Mouse (Mus musculus) MEL (cell line): ENCODE data around the gene Slc44a5. TPM values are rescaled to one million over a fixed set of nuclear protein-coding genes. Genes with fewer than 3 reads are reported as not detected.

Experiments used
- DNase-seq: peaks from one replicate; pipeline ENCODE4 v3.0.0; 2011; ENCODE audit warnings: low read depth, low spot score
- H3K27ac ChIP-seq: 2 replicates; pipeline ENCODE4 v1.5.1; 2012; ENCODE audit warnings: low read depth, mild to moderate bottlenecking, control low read depth, low read length, moderate library complexity; ENCODE audit not compliant: control insufficient read depth
- H3K27me3 ChIP-seq, 2 experiments: fragments of 150-350 bp in 1 of 2; sonication (generic) in 1 of 2; 2 replicates each; pipeline ENCODE4 v1.6.1; 2012; ENCODE audit warnings: low read length in 2 of 2, mild to moderate bottlenecking in 2 of 2, improper control_type of control experiment in 1 of 2, moderate library complexity in 1 of 2; ENCODE audit not compliant: insufficient read depth in 2 of 2, control insufficient read depth in 1 of 2
- H3K36me3 ChIP-seq, 2 experiments: 2 replicates each; pipeline ENCODE4 v1.6.1; 2012 to 2014; ENCODE audit warnings: low read length in 2 of 2, improper control_type of control experiment in 1 of 2, inconsistent platforms in 1 of 2, mild to moderate bottlenecking in 1 of 2; ENCODE audit not compliant: insufficient read depth in 2 of 2, control insufficient read depth in 1 of 2
- H3K4me1 ChIP-seq, 2 experiments: fragments of 150-350 bp in 1 of 2; sonication (generic) in 1 of 2; 2 replicates each; pipeline ENCODE4 v1.6.1; 2012; ENCODE audit warnings: low read length in 2 of 2, improper control_type of control experiment in 1 of 2, mild to moderate bottlenecking in 1 of 2; ENCODE audit not compliant: insufficient read depth in 2 of 2, control insufficient read depth in 1 of 2
- H3K4me3 ChIP-seq, 2 experiments: fragments of 150-350 bp in 1 of 2; sonication (generic) in 1 of 2; 2 replicates each; pipeline ENCODE4 v1.5.1; 2012; ENCODE audit warnings: low read depth in 2 of 2, low read length in 2 of 2, mild to moderate bottlenecking in 2 of 2, moderate library complexity in 2 of 2, control low read depth in 1 of 2, improper control_type of control experiment in 1 of 2; ENCODE audit not compliant: control insufficient read depth in 1 of 2, insufficient read depth in 1 of 2
- H3K79me2 ChIP-seq: 2 replicates; pipeline ENCODE4 v1.6.1; 2012; ENCODE audit warnings: mild to moderate bottlenecking, low read length, moderate library complexity; ENCODE audit not compliant: control insufficient read depth, poor library complexity, insufficient read depth
- H3K9ac ChIP-seq: 2 replicates; pipeline ENCODE4 v1.6.1; 2012; ENCODE audit warnings: low read depth, mild to moderate bottlenecking, control low read depth, low read length, moderate library complexity; ENCODE audit not compliant: control insufficient read depth, poor library complexity, severe bottlenecking
- H3K9me3 ChIP-seq: fragments of 150-350 bp; sonication (generic); replicated peaks from 2 replicates; pipeline ENCODE4 v1.6.1; 2012; ENCODE audit warnings: mild to moderate bottlenecking, low read length, improper control_type of control experiment, moderate library complexity; ENCODE audit not compliant: insufficient read depth
- BHLHE40 ChIP-seq: IDR thresholded peaks from 2 replicates; pipeline ENCODE4 v1.6.1; 2012; ENCODE audit warnings: low read depth, mild to moderate bottlenecking, inconsistent platforms, low read length, improper control_type of control experiment, borderline replicate concordance
- CTCF ChIP-seq, 3 experiments: IDR thresholded peaks in 2 of 3; conservative IDR thresholded peaks in 1 of 3; 2 replicates each; pipeline ENCODE4 v1.5.1; 2011 to 2012; ENCODE audit warnings: low read length in 3 of 3, low read depth in 2 of 3, mild to moderate bottlenecking in 2 of 3, improper control_type of control experiment in 1 of 3, inconsistent platforms in 1 of 3, mixed read lengths in 1 of 3, moderate library complexity in 1 of 3; ENCODE audit not compliant: control insufficient read depth in 1 of 3, insufficient read depth in 1 of 3, poor library complexity in 1 of 3, severe bottlenecking in 1 of 3
- E2F4 ChIP-seq: IDR thresholded peaks from 2 replicates; pipeline ENCODE4 v1.6.1; 2011; ENCODE audit warnings: low read depth, low read length, improper control_type of control experiment, borderline replicate concordance
- GABPA ChIP-seq: IDR thresholded peaks from 2 replicates; pipeline ENCODE4 v1.6.1; 2012; ENCODE audit warnings: low read depth, mild to moderate bottlenecking, inconsistent platforms, low read length, improper control_type of control experiment, moderate library complexity
- HCFC1 ChIP-seq: IDR thresholded peaks from 2 replicates; pipeline ENCODE4 v1.6.1; 2012; ENCODE audit warnings: low read depth, mild to moderate bottlenecking, inconsistent platforms, low read length, improper control_type of control experiment, moderate library complexity
- MAX ChIP-seq: IDR thresholded peaks from 2 replicates; pipeline ENCODE4 v1.6.1; 2011; ENCODE audit warnings: low read length, improper control_type of control experiment
- MAZ ChIP-seq: IDR thresholded peaks from 2 replicates; pipeline ENCODE4 v1.6.1; 2012; ENCODE audit warnings: low read depth, mild to moderate bottlenecking, inconsistent platforms, low read length, improper control_type of control experiment
- MXI1 ChIP-seq: IDR thresholded peaks from 2 replicates; pipeline ENCODE4 v1.6.1; 2011; ENCODE audit warnings: mild to moderate bottlenecking, low read depth, low read length, improper control_type of control experiment
- MYB ChIP-seq: IDR thresholded peaks from 2 replicates; pipeline ENCODE4 v1.6.1; 2011; ENCODE audit warnings: mild to moderate bottlenecking, low read depth, low read length, improper control_type of control experiment
- MYC ChIP-seq: IDR thresholded peaks from 2 replicates; pipeline ENCODE4 v1.6.1; 2011; ENCODE audit warnings: low read depth, mild to moderate bottlenecking, low read length, improper control_type of control experiment, moderate library complexity
- NELFE ChIP-seq: IDR thresholded peaks from 2 replicates; pipeline ENCODE4 v1.6.1; 2011; ENCODE audit warnings: low read depth, low read length, improper control_type of control experiment
- POLR2A ChIP-seq, 2 experiments: IDR thresholded peaks; 2 replicates each; pipeline ENCODE4 v1.6.1; 2011 to 2012; ENCODE audit warnings: low read length in 2 of 2, mild to moderate bottlenecking in 2 of 2, control low read depth in 1 of 2, improper control_type of control experiment in 1 of 2, low read depth in 1 of 2, moderate library complexity in 1 of 2; ENCODE audit not compliant: control insufficient read depth in 1 of 2, insufficient read depth in 1 of 2, poor library complexity in 1 of 2
- POLR2AphosphoS2 ChIP-seq: IDR thresholded peaks from 2 replicates; pipeline ENCODE4 v1.6.1; 2011; ENCODE audit warnings: low read length, improper control_type of control experiment
- RAD21 ChIP-seq: IDR thresholded peaks from 2 replicates; pipeline ENCODE4 v1.6.1; 2011; ENCODE audit warnings: mild to moderate bottlenecking, low read depth, low read length, improper control_type of control experiment
- SIN3A ChIP-seq: IDR thresholded peaks from 2 replicates; pipeline ENCODE4 v1.6.1; 2012; ENCODE audit warnings: low read length, improper control_type of control experiment, inconsistent platforms
- USF1 ChIP-seq: IDR thresholded peaks from 2 replicates; pipeline ENCODE4 v1.6.1; 2014; ENCODE audit warnings: low read depth, mild to moderate bottlenecking, inconsistent platforms, low read length, improper control_type of control experiment, moderate library complexity
- ZC3H11A ChIP-seq: IDR thresholded peaks from 2 replicates; pipeline ENCODE4 v1.6.1; 2012; ENCODE audit warnings: low read depth, mild to moderate bottlenecking, inconsistent platforms, low read length, improper control_type of control experiment
- ZKSCAN1 ChIP-seq: IDR thresholded peaks from 2 replicates; pipeline ENCODE4 v1.6.1; 2012; ENCODE audit warnings: low read depth, mild to moderate bottlenecking, inconsistent platforms, low read length, improper control_type of control experiment, moderate library complexity
- polyA plus RNA-seq, 2 experiments: library from polyadenylated mRNA; stranded (reverse) in 1 of 2; unstranded in 1 of 2; fragments of >175 nt in 1 of 2; fragments of >200 nt in 1 of 2; gene quantifications; 2 replicates each; pipeline versions ENCODE4 v1.2.1 to v1.2.4; 2012; ENCODE audit warnings: low replicate concordance in 2 of 2, low read depth in 1 of 2; ENCODE audit not compliant: insufficient read length in 2 of 2, insufficient read depth in 1 of 2, missing spikeins in 1 of 2
- total RNA-seq: library from RNA; depleted of rRNA; stranded (reverse); fragments of 300-350 nt; gene quantifications from 2 replicates; pipeline ENCODE4 v1.2.3, GENCODE M21; 2012

The Slc44a5 gene
- total and polyA plus RNA-seq, 3 experiments = not detected

DNA sequence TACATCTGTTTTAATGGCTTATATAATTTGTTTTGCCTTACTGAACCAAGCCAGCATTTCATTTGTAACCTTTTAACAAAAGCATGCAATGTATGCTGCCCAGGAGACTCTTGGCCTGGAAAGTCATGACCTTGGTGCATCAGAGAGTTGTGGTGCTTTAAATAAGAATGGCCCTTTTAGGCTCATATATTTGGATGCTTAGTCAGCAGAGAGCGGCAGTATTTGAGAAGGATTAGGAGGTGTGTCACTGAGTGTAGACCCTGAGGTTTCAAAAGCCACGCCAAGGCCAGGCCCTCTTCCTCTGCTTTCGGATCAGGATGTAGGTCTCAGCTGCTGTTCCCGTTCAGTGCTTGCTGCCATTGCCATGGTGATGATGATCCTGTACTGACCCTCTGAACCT is 3.8 kb upstream of the Slc44a5 start:
- Histone ChIP-seq H3K79me2 (no peaks in the 10 kb centered on the region), H3K9ac (no peak overlapping the region), H3K9me3 (no peaks in the 10 kb centered on the region), H3K4me1 (no peaks in the 10 kb centered on the region), H3K27me3 (no peaks in the 10 kb centered on the region), H3K36me3 (no peaks in the 10 kb centered on the region), H3K4me3 (no peak overlapping the region)
- DNase-seq = no peak
- TF ChIP-seq NELFE (no peak), MAZ (no peak), SIN3A (no peak), MAX (no peak), E2F4 (no peak), MXI1 (no peak), POLR2A (IDR thresholded peaks at IDR 0.05; ENCODE audit: control insufficient read depth in 1 of 2, insufficient read depth in 1 of 2, low read depth in 1 of 2, low read length in 2 of 2, poor library complexity in 1 of 2) (no peak), POLR2AphosphoS2 (no peak), BHLHE40 (no peak), CTCF (IDR thresholded peaks at IDR 0.05 in 2 of 3, conservative IDR thresholded peaks at IDR 0.05 in 1 of 3; ENCODE audit: control insufficient read depth in 1 of 3, insufficient read depth in 1 of 3, low read depth in 2 of 3, low read length in 3 of 3, poor library complexity in 1 of 3, severe bottlenecking in 1 of 3) (no peak), MYB (no peak), GABPA (no peak), RAD21 (no peak)
- TF ChIP-seq, all 39 proteins: peak for 0
- H3K27ac ChIP-seq = no peak overlapping the region

DNA sequence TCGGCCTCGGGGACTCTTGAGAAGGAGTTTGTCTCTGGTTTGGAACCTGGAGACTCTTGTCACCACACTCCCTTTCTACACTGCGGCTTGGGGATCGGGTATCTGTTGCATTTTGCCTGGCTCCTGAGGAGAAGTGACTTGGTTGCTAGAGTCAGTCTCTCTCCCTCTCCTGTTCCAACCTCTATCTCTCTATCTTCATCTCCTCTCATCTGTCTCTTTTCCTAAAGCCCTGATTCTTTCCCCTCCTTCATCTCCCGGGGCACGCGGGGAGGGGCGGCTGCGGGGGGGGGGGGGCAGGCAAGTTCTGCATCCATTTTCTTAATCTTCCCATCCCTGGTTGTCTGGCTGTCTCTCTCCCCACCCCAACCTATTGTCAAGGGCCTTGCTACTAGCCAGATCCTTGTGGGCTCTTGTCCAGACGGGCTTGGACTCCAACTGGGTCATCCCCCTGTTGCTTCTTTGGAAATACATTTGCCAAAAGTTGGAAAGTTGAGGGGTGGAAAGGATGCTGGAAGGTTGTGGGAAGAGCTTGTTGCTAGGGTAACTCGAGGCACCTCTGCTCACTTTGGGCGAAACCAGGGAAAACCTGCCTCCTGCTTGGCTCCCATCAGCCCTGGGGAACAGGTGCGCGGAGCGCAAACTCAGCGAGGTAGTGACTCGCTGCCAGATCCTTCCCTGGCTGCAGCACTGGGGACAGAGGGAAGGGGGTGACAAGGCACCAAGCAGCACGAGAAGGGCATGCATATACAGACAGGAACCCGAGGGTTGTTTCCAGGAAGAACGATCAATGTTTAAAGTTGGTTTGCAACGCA is 919 bp downstream of the Slc44a5 start:
- no peak overlapping the region for H3K4me3 ChIP-seq
- H3K36me3 ChIP-seq = no peaks in the 10 kb centered on the region
- H3K9ac ChIP-seq = no peak overlapping the region
- DNase-seq = no peak
- TF ChIP-seq HCFC1 (no peak), USF1 (no peak), ZC3H11A (no peak)
- H3K4me1 ChIP-seq = no peaks in the 10 kb centered on the region
- no peak overlapping the region for H3K27ac ChIP-seq
- H3K27me3 ChIP-seq = peaks cover 0 to under 1% of the 10 kb centered on the region in 2 experiments; a peak in 1 of 4 replicates
- no peaks in the 10 kb centered on the region for H3K9me3 ChIP-seq
- H3K79me2 ChIP-seq = no peaks in the 10 kb centered on the region

DNA sequence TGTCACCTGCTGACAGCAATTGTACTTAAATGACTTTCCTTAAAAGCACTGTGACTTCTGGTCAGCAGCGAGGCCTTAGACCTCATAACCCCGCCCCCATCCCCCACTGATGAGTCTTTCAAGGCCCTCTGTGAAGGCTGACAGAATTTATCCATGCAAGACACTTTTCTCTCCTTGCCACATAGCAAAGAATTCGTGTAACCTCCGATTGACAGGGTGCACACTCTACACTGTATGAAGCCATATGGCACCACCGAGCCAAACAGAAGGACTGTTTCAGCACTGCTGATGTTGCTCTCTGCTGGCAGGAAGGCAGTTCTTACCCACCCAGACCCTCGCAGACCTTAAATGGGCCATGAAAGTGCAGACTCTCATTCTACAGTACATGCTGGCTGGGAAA is 1.8 kb downstream of the Slc44a5 start:
- Histone ChIP-seq H3K79me2 (no peaks in the 10 kb centered on the region), H3K27ac (no peak overlapping the region), H3K9ac (no peak overlapping the region), H3K27me3 (peaks cover 3% of the 10 kb centered on the region in 2 experiments; a peak in 2 of 4 replicates), H3K9me3 (no peaks in the 10 kb centered on the region), H3K4me1 (no peaks in the 10 kb centered on the region), H3K36me3 (no peaks in the 10 kb centered on the region)
- DNase-seq = no peak
- TF ChIP-seq MXI1 (no peak), MYC (no peak), USF1 (no peak), MYB (no peak), ZKSCAN1 (no peak), CTCF (IDR thresholded peaks at IDR 0.05 in 2 of 3, conservative IDR thresholded peaks at IDR 0.05 in 1 of 3; ENCODE audit: control insufficient read depth in 1 of 3, insufficient read depth in 1 of 3, low read depth in 2 of 3, low read length in 3 of 3, poor library complexity in 1 of 3, severe bottlenecking in 1 of 3) (no peak)
- TF ChIP-seq, all 39 proteins: peak for 0
- no peak overlapping the region for H3K4me3 ChIP-seq
